Mouse (Mus musculus) mature B cell (primary cell): Measurements from ENCODE around the gene Arid4a.
"Not testable (repeated sequence)": the region's sequence is repeated elsewhere in the genome, so short reads cannot be mapped to it uniquely, and the experiment has no call there.

ENCODE experiments used
- in situ Hi-C: fragments of 300-500 bp; cut with MboI; formaldehyde crosslinking; loops from 2 replicates; pipeline ENCODE4 v1.14.3; 2019

The Arid4a gene

GRCm38 (mm10) chr12:71053031-71053430 is 37.2 kb downstream of the Arid4a start:
- in situ Hi-C loops: no loop called here

DNA sequence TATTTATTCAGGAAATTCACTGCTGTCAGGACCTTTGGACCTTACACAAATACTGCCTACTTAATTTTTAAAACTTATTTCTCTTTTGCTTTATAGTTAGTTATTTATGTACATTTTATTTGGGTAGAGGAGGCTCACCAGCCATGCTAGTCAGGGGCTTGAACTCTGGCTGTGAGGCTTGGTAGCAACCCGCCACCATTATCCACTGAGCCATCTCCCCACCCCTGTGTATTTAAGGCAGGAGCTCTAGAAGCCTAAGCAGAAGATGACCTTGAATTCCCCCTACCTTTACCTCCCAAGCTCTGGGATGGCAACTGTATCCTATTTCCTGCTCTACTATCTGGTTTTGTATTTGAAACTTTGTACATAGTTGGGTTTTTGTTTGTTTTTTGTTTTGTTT is 37.7 kb downstream of the Arid4a start:
- in situ Hi-C loops: no loop called here

- in situ Hi-C loops: no loop called here
Measured at GRCm38 (mm10) chr12:71055537-71055936, 39.7 kb downstream of the Arid4a start.

- in situ Hi-C loops: no loop called here
Measured at GRCm38 (mm10) chr12:71059741-71060140, 44.0 kb downstream of the Arid4a start.

- in situ Hi-C loops: no loop called here
Measured at GRCm38 (mm10) chr12:71069846-71070245, 54.1 kb downstream of the Arid4a start.

GRCm38 (mm10) chr12:71072048-71072447 is 56.3 kb downstream of the Arid4a start:
- in situ Hi-C loops: no loop called here

GRCm38 (mm10) chr12:71073113-71073730 is 57.4 kb downstream of the Arid4a start:
- in situ Hi-C loops: no loop called here

DNA sequence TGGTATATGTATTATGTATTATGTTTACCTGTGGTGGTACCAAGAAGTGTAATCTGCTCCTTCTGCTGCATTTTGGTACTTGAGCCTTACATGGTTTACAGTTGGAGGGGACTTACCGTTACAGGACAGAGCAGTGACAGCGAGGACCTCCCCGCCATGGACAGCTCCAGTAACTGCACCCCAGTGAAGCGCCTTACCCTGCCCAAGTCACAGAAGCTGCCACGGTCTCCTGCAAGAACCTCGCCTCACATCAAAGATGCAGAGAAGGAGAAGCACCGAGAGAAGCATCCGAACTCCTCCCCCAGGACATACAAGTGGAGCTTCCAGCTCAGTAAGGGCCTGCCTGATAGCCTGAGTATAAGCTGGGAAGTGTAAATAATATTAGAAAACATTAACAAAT is 70.5 kb downstream of the Arid4a start:
- in situ Hi-C loops: no loop called here

- in situ Hi-C loops: not testable (repeated sequence)
Measured at GRCm38 (mm10) chr12:71104275-71104674, 88.5 kb downstream of the Arid4a start.

DNA sequence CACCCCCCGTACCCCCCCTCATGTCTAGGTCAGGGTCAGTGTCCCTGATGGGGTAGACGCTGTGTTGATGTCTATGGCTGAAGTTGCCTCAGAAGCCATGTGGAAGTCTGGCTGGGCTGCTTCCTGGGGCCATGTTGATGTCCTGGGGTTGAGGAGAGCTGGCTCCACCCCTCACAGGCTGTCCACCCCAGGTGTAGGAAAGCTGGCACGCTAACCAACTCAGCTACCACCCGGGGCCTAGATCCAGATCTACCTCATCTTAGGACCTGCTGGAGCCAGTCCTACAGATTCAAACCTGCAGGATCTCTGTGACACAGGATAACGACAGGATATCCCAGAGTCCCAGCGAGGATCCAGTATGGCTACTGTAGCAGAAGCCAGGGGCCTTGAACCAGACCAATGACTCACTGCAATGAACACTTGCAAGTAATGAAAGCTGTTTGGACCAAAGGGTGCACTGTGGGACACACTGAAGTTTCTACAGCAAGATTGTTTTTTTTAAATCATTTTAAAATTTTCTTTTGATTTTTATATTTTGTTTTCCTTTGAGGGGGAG is 91.5 kb downstream of the Arid4a start:
- in situ Hi-C loops: no loop called here

DNA sequence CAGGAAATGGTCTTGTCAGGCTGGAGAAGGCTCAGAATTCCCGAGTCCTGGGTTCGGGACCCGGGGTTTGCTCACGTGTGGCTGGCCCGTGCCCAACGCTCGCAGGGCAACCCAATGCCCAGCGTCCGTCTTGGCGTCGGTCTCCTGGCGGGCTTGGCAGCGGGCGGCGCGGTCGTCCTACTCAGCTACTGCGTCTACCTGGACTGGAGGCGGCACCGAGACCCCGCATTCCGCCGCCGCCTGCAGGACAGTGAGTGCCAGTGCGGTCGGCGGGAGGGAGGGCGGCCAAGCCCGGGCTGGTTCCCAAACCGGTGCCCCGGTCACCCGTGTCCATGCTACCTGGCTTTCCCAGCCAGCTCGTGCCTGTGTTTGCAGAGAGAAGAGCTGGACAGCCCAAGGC is 95.5 kb downstream of the Arid4a start, which contains the start of gene Tomm20l:
Gene Tomm20l (plus strand): TSS at position 98 of the 400 bp plus-strand sequence.
- in situ Hi-C loops: no loop called here

- in situ Hi-C loops: no loop called here
Measured at GRCm38 (mm10) chr12:71113074-71113473, 97.3 kb downstream of the Arid4a start.

GRCm38 (mm10) chr12:71113675-71114288 is 98.0 kb downstream of the Arid4a start:
- in situ Hi-C loops: no loop called here

GRCm38 (mm10) chr12:71116411-71116810 is 100.6 kb downstream of the Arid4a start:
- in situ Hi-C loops: no loop called here

DNA sequence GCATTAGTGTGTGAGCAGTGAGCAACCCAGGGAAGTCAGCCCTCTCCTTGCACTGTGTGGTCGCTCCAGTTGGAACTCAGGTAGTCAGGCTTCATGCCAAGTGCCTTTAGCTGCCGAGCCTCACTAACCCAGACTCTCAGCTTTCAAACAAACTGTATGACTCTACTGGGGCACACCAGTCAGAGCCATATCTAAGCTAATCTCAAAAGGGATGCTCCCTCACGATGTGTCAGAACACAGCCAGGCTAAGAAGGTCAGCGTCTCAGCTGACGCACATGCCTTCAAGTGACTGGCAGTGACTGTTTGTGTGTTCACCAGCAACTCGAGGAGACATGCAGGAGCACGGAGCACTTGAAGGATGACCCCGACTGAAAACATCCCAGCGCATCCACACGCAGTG is 106.9 kb downstream of the Arid4a start:
- in situ Hi-C loops: no loop called here

- in situ Hi-C loops: no loop called here
Measured at GRCm38 (mm10) chr12:71123286-71123685, 107.5 kb downstream of the Arid4a start.

GRCm38 (mm10) chr12:71135581-71135980 is 119.8 kb downstream of the Arid4a start:
- in situ Hi-C loops: no loop called here

DNA sequence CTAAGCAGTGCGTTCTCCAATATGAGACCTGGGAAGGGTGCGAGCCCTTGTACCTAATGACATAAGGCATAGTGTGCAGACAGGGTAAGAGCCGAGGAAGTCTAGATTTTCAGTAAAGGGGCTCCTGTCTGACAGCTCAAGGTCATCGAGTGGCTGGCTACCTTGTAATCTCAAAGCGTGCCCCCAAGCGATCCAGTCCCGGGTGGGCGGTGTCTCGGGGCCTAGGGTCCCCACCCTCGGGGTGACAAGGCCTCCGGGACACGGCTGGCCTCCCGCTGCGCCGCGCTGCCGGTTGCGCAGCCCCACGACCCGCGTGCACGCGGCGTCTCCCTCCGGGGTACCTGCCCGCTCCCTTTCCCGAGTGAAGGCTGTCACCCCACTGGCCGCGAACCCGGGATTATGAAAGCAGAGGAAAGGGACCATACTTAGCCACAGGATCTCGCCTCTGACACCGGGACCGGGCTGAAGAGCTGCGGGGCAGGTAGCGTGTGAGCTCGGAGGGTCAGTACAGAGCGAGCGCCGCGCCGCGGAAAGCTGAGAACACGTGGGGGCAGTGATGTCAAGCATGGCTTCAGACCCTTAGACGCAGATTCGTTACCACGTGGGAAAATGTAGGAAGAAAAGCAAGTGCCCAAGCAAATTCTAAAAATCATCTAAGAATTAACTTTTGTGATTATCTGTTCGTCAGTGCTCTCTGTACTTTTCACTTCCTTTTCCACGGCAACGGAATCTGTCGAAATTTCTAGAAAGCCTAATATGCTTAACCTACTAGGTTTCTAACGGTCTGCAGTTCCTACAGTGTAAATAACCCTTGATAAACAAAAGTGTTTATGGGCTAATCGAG is 120.6 kb downstream of the Arid4a start, which contains the start of the genes Timm9 and 2700049A03Rik:
Gene Timm9 (minus strand): TSS at position 555 of the 844 bp plus-strand sequence.
Gene 2700049A03Rik (plus strand): TSS at position 719 of the 844 bp plus-strand sequence.
- in situ Hi-C loops: no loop called here

DNA sequence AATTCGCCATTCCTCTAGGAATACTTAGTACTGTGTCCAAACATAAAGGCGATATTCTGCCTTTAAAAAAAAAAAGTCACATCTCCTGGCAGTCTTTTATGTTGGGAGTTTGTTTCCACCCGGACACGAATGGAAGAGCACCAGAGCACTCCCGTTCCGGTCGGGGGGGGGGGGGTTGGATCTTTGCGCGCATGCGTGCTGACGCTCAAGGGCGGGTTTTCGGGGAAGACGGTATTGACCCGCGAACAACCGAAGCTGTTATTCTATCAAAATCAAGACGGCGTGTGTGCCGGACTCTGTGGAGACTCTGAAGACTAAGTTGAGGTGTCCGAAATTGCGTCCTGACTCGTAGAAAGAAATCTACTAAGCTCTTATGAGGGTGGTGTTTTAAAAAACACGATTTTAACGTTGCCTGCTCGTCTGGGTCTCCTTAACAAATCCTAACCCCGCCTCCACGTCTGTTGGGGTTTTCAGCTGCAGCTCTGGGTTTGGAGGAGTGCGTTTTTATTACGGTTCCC is 121.2 kb downstream of the Arid4a start:
- in situ Hi-C loops: no loop called here

DNA sequence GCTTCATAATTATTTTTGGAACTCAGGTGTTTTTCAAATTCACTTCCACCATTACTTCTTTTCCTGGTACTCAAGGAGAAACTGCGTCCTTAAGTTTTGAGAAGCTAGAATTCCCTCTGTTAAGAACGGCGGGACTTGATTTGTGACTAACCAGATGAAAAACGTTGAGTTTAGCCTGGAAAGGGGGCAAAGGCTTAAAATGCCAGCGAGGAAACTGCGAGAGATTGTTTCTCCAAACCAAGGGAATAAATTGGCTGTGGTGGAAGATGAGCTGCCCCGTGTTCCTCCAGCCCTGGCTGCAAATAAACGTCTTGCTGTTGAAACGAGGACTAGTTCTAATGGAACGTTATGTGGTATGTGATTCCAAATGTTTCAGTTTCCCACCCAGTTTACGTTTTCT is 121.9 kb downstream of the Arid4a start:
- in situ Hi-C loops: no loop called here

DNA sequence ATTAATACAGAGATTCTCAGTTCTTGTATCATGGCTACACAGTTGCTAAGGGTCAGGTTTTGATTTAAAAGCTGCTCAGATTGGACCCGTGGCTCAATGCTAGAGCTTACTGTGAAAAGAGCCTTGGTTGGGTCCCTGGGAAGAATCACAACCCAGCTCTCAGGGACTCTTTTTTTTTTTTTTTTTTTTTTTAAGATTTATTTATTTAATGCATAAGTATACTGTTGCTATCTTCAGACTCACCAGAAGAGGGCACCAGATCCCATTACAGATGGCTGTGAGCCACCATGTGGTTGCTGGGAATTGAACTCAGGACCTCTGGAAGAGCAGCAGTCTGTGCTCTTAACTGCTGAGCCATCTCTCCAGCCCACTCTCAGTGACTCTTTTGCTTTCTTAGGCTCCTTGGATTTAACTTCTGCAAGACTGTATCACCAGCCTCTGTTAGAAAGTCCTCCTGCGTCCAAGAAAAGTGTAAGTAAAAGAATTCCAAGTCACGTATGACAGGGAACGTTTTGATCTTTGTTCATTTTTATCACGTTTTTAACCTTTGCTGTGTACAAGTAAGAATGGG is 123.6 kb downstream of the Arid4a start:
- in situ Hi-C loops: no loop called here

GRCm38 (mm10) chr12:71141189-71141588 is 125.4 kb downstream of the Arid4a start:
- in situ Hi-C loops: no loop called here
